Mouse (Mus musculus) neural tube, embryonic 11.5 days (tissue): Measurements from ENCODE around the gene Bcl6. TPM values are rescaled to one million over a fixed set of nuclear protein-coding genes. Genes with fewer than 3 reads are reported as not detected.

Source experiments
- ATAC-seq: fragments of 200-750 bp; cut with Nextera tagmentation; 2 replicates; pipeline ENCODE4 v1.8.0; 2017; ENCODE audit warnings: moderate number of reproducible peaks, mild to moderate bottlenecking, moderate TSS enrichment, moderate library complexity; ENCODE audit not compliant: insufficient read depth, low FRiP score, low TSS enrichment
- DNase-seq: peaks from one replicate; pipeline ENCODE4 v3.0.0-alpha.2; 2015; ENCODE audit warnings: low spot score
- H3K27ac ChIP-seq: fragments of 300-500 bp; sonication (generic); 2 replicates; pipeline ENCODE4 v1.5.1; 2014; ENCODE audit warnings: low read depth, mild to moderate bottlenecking, low read length
- H3K27me3 ChIP-seq: fragments of 300-500 bp; sonication (generic); 2 replicates; pipeline ENCODE4 v1.6.1; 2014; ENCODE audit warnings: mild to moderate bottlenecking, low read length, mixed read lengths; ENCODE audit not compliant: control insufficient read depth, insufficient read depth
- H3K36me3 ChIP-seq: fragments of 300-500 bp; sonication (generic); 2 replicates; pipeline ENCODE4 v1.6.1; 2014; ENCODE audit warnings: mild to moderate bottlenecking, low read length, moderate library complexity, mixed read lengths; ENCODE audit not compliant: control insufficient read depth, insufficient read depth
- H3K4me1 ChIP-seq: fragments of 300-500 bp; sonication (generic); 2 replicates; pipeline ENCODE4 v1.6.1; 2014; ENCODE audit warnings: low read length, mixed read lengths; ENCODE audit not compliant: control insufficient read depth, insufficient read depth
- H3K4me2 ChIP-seq: fragments of 300-500 bp; sonication (generic); 2 replicates; pipeline ENCODE4 v1.6.1; 2014; ENCODE audit warnings: low read depth, mild to moderate bottlenecking, moderate library complexity
- H3K4me3 ChIP-seq: fragments of 300-500 bp; sonication (generic); 2 replicates; pipeline ENCODE4 v1.5.1; 2014; ENCODE audit warnings: low read depth, low read length
- H3K9ac ChIP-seq: fragments of 300-500 bp; sonication (generic); 2 replicates; pipeline ENCODE4 v1.6.1; 2014; ENCODE audit warnings: mild to moderate bottlenecking, low read length
- H3K9me3 ChIP-seq: fragments of 300-500 bp; sonication (generic); 2 replicates; pipeline ENCODE4 v1.6.1; 2016; ENCODE audit warnings: low read length; ENCODE audit not compliant: control insufficient read depth
- WGBS: fragments of 180-500 bp; shearing (Covaris S2); extraction: QIAGEN DNeasy Blood & Tissue Kit; methylation state at CpG from one replicate; pipeline ENCODE4 v1.1.7; 2014; 5-methylcytosine and 5-hydroxymethylcytosine counted together
- polyA plus RNA-seq: library from polyadenylated mRNA; unstranded; fragments of >200 nt; fragmentation: Nextera tagmentation; extraction: Ambion mirVana; gene quantifications from 2 replicates; pipeline ENCODE4 v1.2.1, GENCODE M21; 2014

Bcl6 gene
- polyA plus RNA-seq: 0.14 and 0.16 TPM in 2 replicates

DNA sequence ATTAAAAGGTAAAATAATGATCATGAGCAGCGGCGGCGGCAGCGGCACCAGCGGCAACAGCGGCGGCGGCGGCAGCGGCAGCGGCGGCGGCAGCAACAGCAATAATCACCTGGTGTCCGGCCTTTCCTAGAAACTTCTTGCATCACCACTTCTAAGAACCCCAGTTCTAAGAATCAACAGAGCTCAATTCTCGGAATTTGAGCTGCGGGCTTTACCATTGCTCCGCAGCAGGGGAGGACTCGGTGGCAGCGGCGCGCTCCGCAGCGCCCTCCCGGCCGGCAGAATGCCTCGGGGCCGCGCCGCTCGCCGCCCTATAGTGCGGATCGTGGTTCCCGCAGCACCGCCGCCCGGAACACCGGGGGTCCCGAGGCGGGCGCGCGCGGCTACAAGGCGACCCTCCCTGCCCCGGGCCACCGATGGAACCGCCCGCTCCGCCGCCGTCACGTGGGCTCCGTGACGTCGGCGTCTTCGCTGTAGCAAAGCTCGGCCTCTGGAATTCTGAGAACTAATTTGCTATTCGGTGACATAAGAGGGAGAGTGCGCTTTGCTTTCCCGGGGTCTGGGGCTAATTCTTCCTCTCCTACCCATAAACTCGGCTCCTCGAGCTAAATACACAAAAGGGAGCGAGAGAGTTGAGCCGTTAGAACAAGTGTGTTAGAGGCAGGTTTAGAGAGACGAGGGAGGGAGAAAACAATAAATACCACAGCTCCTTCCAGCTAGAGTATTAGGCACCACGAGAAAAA is at the start of gene Bcl6, which contains the start of gene Gm37419:
Gene Bcl6 (minus strand): TSS at position 387 of the 743 bp plus-strand sequence.
Gene Gm37419 (plus strand): TSS at position 17 of the 743 bp plus-strand sequence.
- Histone ChIP-seq H3K4me3 (peak within 1 kb of the TSS; percentile 70), H3K9me3 (no peaks in the 10 kb centered on the region), H3K4me2 (peak within 1 kb of the TSS; percentile 95), H3K36me3 (no peaks in the 10 kb centered on the region), H3K27me3 (peaks cover 22% of the 10 kb centered on the region), H3K9ac (peak within 1 kb of the TSS; percentile 81), H3K4me1 (peaks cover 22% of the 10 kb centered on the region), H3K27ac (peak within 1 kb of the TSS; percentile 96)
- under 1% methylated on average over 68 of the region's 68 CpGs for WGBS
- ATAC-seq (peak; percentile 79), DNase-seq (peak; percentile 91)

DNA sequence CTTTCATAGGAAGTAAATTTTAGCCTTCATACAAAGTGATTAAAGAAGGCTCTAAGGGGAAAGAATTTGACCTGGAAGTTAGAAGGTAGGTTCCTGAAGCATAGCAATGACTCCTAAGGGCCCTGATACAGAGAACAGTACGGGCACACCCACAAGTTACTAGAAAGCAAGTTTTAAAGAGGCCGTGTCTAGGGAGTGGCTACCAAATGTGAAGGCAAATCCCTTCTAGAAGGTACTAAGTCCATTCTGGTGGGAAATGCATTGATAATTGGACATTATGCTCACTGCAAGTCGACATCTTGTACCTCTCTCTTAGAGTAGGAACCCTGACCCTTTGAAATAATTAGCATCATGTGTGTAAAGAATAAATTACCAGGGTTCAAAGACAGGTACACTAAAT is 47.7 kb upstream of the Bcl6 start:
- ATAC-seq (no peak), DNase-seq (no peak)
- H3K27ac ChIP-seq: no peak overlapping the region
- H3K36me3 ChIP-seq: no peaks in the 10 kb centered on the region
- no peaks in the 10 kb centered on the region for H3K27me3 ChIP-seq
- no peak overlapping the region for H3K9ac ChIP-seq
- H3K4me2 ChIP-seq: no peak overlapping the region
- H3K4me3 ChIP-seq: no peak overlapping the region
- no peaks in the 10 kb centered on the region for H3K9me3 ChIP-seq
- WGBS: 92% methylated on average over 3 of the region's 3 CpGs
- H3K4me1 ChIP-seq: no peaks in the 10 kb centered on the region

DNA sequence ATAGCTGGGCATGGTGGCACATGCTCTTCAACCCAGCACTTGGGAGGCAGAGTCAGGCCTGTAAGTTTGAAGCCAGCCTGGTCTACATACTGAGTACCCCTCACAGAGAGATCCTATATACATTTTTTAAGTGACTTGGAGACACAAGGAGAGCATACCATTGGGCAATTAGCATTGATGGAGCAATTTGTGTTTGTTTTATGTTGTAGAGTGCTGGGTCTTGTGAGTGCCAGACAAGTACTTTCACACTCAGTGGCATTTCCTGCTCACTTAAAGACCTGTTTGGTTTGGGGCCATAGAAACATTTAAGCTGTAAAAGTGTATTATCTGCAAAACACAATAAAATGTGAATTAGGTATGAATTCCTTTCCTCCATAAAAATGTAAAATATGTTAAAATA is 47.1 kb upstream of the Bcl6 start:
- DNase-seq (no peak), ATAC-seq (no peak)
- H3K27me3 ChIP-seq: no peaks in the 10 kb centered on the region
- H3K9ac ChIP-seq: no peak overlapping the region
- H3K4me1 ChIP-seq: no peaks in the 10 kb centered on the region
- H3K4me2 ChIP-seq: no peak overlapping the region
- H3K27ac ChIP-seq: no peak overlapping the region
- H3K4me3 ChIP-seq: no peak overlapping the region
- H3K36me3 ChIP-seq: no peaks in the 10 kb centered on the region
- no peaks in the 10 kb centered on the region for H3K9me3 ChIP-seq

DNA sequence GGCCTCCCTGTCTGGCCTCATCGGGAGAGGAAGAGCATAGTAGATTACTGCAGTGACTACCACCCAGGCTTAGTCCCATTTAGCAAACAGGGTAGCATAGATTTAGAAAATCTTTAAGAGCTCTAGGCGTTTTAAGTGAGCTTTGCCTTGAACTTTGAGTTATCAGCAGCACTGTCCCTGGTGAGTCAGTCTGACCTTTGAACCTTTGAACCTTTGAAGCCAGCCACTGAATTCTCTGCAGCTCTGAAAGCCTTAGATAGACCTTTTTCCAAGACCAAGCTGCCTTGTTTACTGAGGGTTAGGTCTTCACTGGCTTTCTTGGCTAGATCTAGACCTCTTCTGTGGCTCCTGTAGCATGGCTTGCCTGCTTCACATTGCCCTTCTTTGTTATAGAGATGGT is 45.8 kb upstream of the Bcl6 start:
- Histone ChIP-seq H3K4me2 (no peak overlapping the region), H3K9ac (no peak overlapping the region), H3K36me3 (no peaks in the 10 kb centered on the region), H3K27me3 (no peaks in the 10 kb centered on the region), H3K4me1 (no peaks in the 10 kb centered on the region), H3K4me3 (no peak overlapping the region), H3K9me3 (no peaks in the 10 kb centered on the region), H3K27ac (no peak overlapping the region)
- 68% methylated on average over 2 of the region's 2 CpGs for WGBS
- no peak for ATAC-seq
- no peak for DNase-seq

DNA sequence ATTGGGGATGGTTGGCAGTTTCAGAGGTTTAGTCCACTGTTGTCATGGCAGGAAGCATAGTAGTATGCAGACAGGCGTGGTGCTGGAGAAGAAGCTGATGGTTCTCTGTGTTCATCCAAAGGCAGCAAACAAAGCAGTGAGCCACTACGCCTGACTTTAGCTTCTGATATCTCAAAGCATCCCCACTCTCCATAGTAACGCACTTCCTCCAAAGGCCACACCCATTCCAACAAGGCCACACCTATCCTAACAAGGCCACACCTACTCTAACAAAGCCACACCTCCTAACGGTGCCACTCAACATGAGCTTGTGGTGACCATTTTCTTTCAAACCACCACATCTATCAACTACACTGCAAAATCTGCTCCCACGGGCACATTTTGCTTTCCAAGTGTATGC is 44.6 kb upstream of the Bcl6 start:
- ATAC-seq (no peak), DNase-seq (no peak)
- no peak overlapping the region for H3K9ac ChIP-seq
- H3K9me3 ChIP-seq: no peaks in the 10 kb centered on the region
- no peak overlapping the region for H3K4me2 ChIP-seq
- no peaks in the 10 kb centered on the region for H3K4me1 ChIP-seq
- no peaks in the 10 kb centered on the region for H3K36me3 ChIP-seq
- no peak overlapping the region for H3K4me3 ChIP-seq
- no peaks in the 10 kb centered on the region for H3K27me3 ChIP-seq
- H3K27ac ChIP-seq: no peak overlapping the region
- 89% methylated on average over 5 of the region's 5 CpGs for WGBS

DNA sequence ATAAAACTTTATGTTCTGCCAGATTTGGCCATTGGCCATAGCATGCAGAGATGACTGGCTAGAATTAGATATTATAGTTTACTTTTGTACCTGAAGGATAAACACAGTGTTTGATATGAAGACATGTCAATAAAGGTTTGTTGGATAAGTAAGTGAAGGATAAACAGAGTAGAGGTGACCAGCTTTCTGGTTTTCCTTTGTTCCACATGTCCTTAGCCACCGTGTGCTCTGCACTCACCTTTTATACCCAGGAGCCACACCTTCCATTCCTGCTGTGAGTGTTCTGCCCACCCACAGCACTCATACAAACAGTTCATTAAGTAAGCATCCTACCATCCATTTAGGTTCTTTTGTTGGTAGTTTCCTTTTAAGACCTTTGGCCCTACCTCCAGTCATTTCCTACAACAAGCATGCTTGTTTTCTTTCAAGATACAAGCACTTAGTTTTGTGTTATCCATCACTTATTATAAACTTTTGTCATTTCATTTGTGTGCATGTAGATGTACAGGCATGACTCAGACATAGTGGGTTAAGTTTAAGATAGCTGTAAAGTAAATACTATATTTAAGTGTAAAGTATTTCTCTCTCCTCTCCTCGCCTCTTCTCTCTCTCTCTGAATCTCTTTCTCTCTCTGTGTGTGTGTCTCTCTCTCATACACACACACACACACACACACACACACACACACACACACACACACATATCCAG is 41.5 kb upstream of the Bcl6 start:
- no peak for DNase-seq
- 80% methylated on average over 2 of the region's 2 CpGs for WGBS
- H3K36me3 ChIP-seq: no peaks in the 10 kb centered on the region
- no peaks in the 10 kb centered on the region for H3K27me3 ChIP-seq
- no peak overlapping the region for H3K9ac ChIP-seq
- H3K4me2 ChIP-seq: no peak overlapping the region
- no peak overlapping the region for H3K27ac ChIP-seq
- H3K4me3 ChIP-seq: no peak overlapping the region
- no peaks in the 10 kb centered on the region for H3K4me1 ChIP-seq
- H3K9me3 ChIP-seq: no peaks in the 10 kb centered on the region
- ATAC-seq: no peak

DNA sequence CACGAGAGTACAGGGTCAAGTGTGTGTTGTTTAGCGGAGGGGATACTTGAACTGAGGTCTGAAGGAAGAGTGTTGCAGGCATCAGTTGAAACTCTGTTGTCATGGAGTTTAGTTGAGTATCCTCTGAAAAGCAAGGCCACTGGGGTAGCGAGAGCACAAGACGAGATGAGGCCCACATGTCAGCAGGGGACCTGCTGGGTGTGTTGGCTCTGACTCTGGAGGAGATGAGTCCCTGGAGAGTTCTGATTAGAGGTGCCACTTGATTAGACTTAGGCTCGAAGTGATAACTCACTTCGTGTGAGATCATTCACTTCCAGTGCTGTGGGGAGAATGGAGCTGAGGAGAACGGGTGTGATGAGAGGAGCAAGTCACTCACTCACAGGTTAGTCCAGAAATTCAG is 36.8 kb upstream of the Bcl6 start:
- Histone ChIP-seq H3K4me3 (no peak overlapping the region), H3K9ac (no peak overlapping the region), H3K4me1 (no peaks in the 10 kb centered on the region), H3K4me2 (no peak overlapping the region), H3K27ac (no peak overlapping the region), H3K9me3 (no peaks in the 10 kb centered on the region), H3K36me3 (no peaks in the 10 kb centered on the region), H3K27me3 (no peaks in the 10 kb centered on the region)
- DNase-seq: no peak
- 68% methylated on average over 7 of the region's 7 CpGs for WGBS
- no peak for ATAC-seq

DNA sequence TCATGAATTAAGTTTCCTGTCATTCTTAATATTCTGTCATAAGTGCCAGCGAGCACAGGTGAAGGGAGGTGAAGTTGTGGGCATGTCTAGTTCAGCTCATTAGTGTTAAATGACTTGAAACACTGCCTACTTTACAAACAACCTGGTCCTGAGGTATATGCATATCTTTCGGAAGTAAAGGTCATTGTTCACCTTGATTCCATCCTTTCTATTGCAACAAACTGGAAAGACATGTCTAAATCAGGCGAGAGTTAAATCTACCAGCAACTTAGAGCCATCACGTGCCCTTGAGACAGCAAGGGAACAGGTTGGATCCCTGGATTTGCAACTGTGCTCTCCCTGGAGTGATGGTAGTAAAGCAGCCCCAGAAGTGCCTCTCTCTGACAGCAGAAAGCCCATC is 34.0 kb upstream of the Bcl6 start:
- DNase-seq (no peak), ATAC-seq (no peak)

DNA sequence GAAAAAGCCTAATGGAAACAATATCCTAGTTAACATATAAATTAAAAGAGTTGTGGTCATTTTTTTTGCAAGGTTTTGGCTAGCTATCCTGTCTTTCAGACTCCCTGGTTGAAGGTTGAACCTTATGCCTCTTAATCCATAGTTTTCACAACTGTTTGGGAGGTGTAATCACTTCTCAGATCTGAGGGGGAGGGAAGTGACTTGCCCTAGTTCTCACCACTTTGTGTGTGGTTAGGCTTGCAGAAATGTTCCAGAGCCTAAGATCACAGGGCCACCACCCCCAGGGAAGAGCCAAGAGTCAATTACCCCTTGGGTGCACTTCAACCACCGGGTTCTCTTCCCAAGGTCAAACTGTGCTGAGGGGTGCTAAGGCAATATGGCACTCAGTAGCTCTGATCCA is 33.1 kb upstream of the Bcl6 start:
- H3K4me1 ChIP-seq: no peaks in the 10 kb centered on the region
- no peak overlapping the region for H3K27ac ChIP-seq
- WGBS: 63% methylated on average over 1 of the region's 1 CpGs
- H3K36me3 ChIP-seq: no peaks in the 10 kb centered on the region
- H3K27me3 ChIP-seq: no peaks in the 10 kb centered on the region
- H3K9ac ChIP-seq: no peak overlapping the region
- H3K4me3 ChIP-seq: no peak overlapping the region
- no peak overlapping the region for H3K4me2 ChIP-seq
- no peaks in the 10 kb centered on the region for H3K9me3 ChIP-seq
- ATAC-seq (no peak), DNase-seq (no peak)

More for the DNA sequence above, 34.0 kb upstream of the Bcl6 start:
- Histone ChIP-seq H3K9me3 (no peaks in the 10 kb centered on the region), H3K4me3 (no peak overlapping the region), H3K27me3 (no peaks in the 10 kb centered on the region), H3K4me2 (no peak overlapping the region), H3K36me3 (no peaks in the 10 kb centered on the region), H3K27ac (no peak overlapping the region), H3K9ac (no peak overlapping the region), H3K4me1 (no peaks in the 10 kb centered on the region)
- 90% methylated on average over 4 of the region's 4 CpGs for WGBS
